Mouse (Mus musculus) CH12.LX (cell line): ENCODE data around the gene Enpp6. TPM values are rescaled to one million over a fixed set of nuclear protein-coding genes. Genes with fewer than 3 reads are reported as not detected.

Experiments
- DNase-seq: peaks from one replicate; pipeline ENCODE4 v3.0.0-alpha.2; 2013; ENCODE audit errors: extremely low read depth
- H3K27ac ChIP-seq: 2 replicates; pipeline ENCODE4 v1.5.1; 2012; ENCODE audit warnings: low read depth, mild to moderate bottlenecking, control low read depth, moderate library complexity; ENCODE audit not compliant: insufficient read depth
- H3K27me3 ChIP-seq: replicated peaks from 2 replicates; pipeline ENCODE3; 2012; ENCODE audit warnings: inconsistent platforms
- H3K36me3 ChIP-seq, 2 experiments: replicated peaks in 1 of 2; 2 replicates each; pipeline versions ENCODE3 to v1.6.1; 2012; ENCODE audit warnings: inconsistent platforms in 1 of 2, low read length in 1 of 2, mild to moderate bottlenecking in 1 of 2, mixed read lengths in 1 of 2, moderate library complexity in 1 of 2; ENCODE audit not compliant: control insufficient read depth in 1 of 2, insufficient read depth in 1 of 2
- H3K4me1 ChIP-seq, 2 experiments: 2 replicates each; pipeline ENCODE4 v1.6.1; 2012; ENCODE audit warnings: inconsistent platforms in 1 of 2, moderate library complexity in 1 of 2; ENCODE audit not compliant: insufficient read depth in 2 of 2, control insufficient read depth in 1 of 2
- H3K4me2 ChIP-seq: 2 replicates; pipeline ENCODE4 v1.6.1; 2012; ENCODE audit warnings: low read depth, mild to moderate bottlenecking, control low read depth; ENCODE audit not compliant: poor library complexity, insufficient read depth, severe bottlenecking
- H3K4me3 ChIP-seq, 3 experiments: fragments of 150-350 bp in 1 of 3; sonication (generic) in 1 of 3; replicated peaks in 1 of 3; 2 replicates each; pipeline versions ENCODE3 to v1.5.1; 2011 to 2012; ENCODE audit warnings: low read depth in 2 of 3, low read length in 2 of 3, mild to moderate bottlenecking in 2 of 3, moderate library complexity in 2 of 3, control low read depth in 1 of 3, improper control_type of control experiment in 1 of 3, inconsistent platforms in 1 of 3, mixed read lengths in 1 of 3; ENCODE audit not compliant: poor library complexity in 1 of 3
- H3K79me2 ChIP-seq: replicated peaks from 2 replicates; pipeline ENCODE4 v1.6.1; 2012; ENCODE audit warnings: mild to moderate bottlenecking, moderate library complexity; ENCODE audit not compliant: control insufficient read depth, poor library complexity, insufficient read depth, severe bottlenecking; ENCODE audit errors: extremely low read depth
- H3K9ac ChIP-seq: 2 replicates; pipeline ENCODE4 v1.6.1; 2012; ENCODE audit warnings: low read depth, mild to moderate bottlenecking, control low read depth, moderate library complexity; ENCODE audit not compliant: insufficient read depth
- H3K9me3 ChIP-seq: replicated peaks from 2 replicates; pipeline ENCODE3; 2012; ENCODE audit warnings: low read length, inconsistent platforms, mixed read lengths
- BHLHE40 ChIP-seq: IDR thresholded peaks from 2 replicates; pipeline ENCODE4 v1.6.1; 2011; ENCODE audit warnings: mild to moderate bottlenecking, low read depth, low read length, improper control_type of control experiment
- CHD2 ChIP-seq: IDR thresholded peaks from 2 replicates; pipeline ENCODE4 v1.6.1; 2011; ENCODE audit warnings: low read length, improper control_type of control experiment
- E2F4 ChIP-seq: IDR thresholded peaks from 2 replicates; pipeline ENCODE4 v1.6.1; 2011; ENCODE audit warnings: low read depth, low read length, improper control_type of control experiment; ENCODE audit not compliant: insufficient replicate concordance
- EP300 ChIP-seq: IDR thresholded peaks from 2 replicates; pipeline ENCODE4 v1.6.1; 2011; ENCODE audit warnings: low read length, improper control_type of control experiment
- GABPA ChIP-seq: IDR thresholded peaks from 2 replicates; pipeline ENCODE4 v1.6.1; 2012; ENCODE audit warnings: low read depth, low read length, improper control_type of control experiment, inconsistent platforms; ENCODE audit not compliant: insufficient replicate concordance
- IRF4 ChIP-seq: IDR thresholded peaks from 2 replicates; pipeline ENCODE4 v1.6.1; 2014; ENCODE audit warnings: low read depth, mild to moderate bottlenecking, inconsistent platforms, low read length, improper control_type of control experiment
- JUND ChIP-seq: conservative IDR thresholded peaks from 2 replicates; pipeline ENCODE4 v1.6.1; 2011; ENCODE audit warnings: low read depth, low read length, improper control_type of control experiment
- MAFK ChIP-seq: IDR thresholded peaks from 2 replicates; pipeline ENCODE4 v1.6.1; 2011; ENCODE audit warnings: low read length, improper control_type of control experiment; ENCODE audit not compliant: insufficient replicate concordance
- MAZ ChIP-seq: IDR thresholded peaks from 2 replicates; pipeline ENCODE4 v1.6.1; 2012; ENCODE audit warnings: low read depth, mild to moderate bottlenecking, inconsistent platforms, low read length, improper control_type of control experiment, moderate library complexity
- MYC ChIP-seq: IDR thresholded peaks from 2 replicates; pipeline ENCODE4 v1.6.1; 2011; ENCODE audit warnings: low read depth, mild to moderate bottlenecking, improper control_type of control experiment, low read length
- NELFE ChIP-seq: IDR thresholded peaks from 2 replicates; pipeline ENCODE4 v1.6.1; 2011; ENCODE audit warnings: low read depth, low read length, improper control_type of control experiment
- NRF1 ChIP-seq: IDR thresholded peaks from 2 replicates; pipeline ENCODE4 v1.6.1; 2014; ENCODE audit warnings: low read depth, mild to moderate bottlenecking, inconsistent platforms, low read length, improper control_type of control experiment, moderate library complexity
- PAX5 ChIP-seq: IDR thresholded peaks from 2 replicates; pipeline ENCODE4 v1.6.1; 2012; ENCODE audit warnings: low read length, inconsistent platforms, mixed read lengths
- SIN3A ChIP-seq: IDR thresholded peaks from 2 replicates; pipeline ENCODE4 v1.6.1; 2012; ENCODE audit warnings: low read length, improper control_type of control experiment, inconsistent platforms
- TBP ChIP-seq: conservative IDR thresholded peaks from 2 replicates; pipeline ENCODE4 v1.6.1; 2011; ENCODE audit warnings: low read depth, low read length, improper control_type of control experiment
- UBTF ChIP-seq: IDR thresholded peaks from 2 replicates; pipeline ENCODE4 v1.6.1; 2012; ENCODE audit warnings: low read depth, mild to moderate bottlenecking, inconsistent platforms, low read length, improper control_type of control experiment, moderate library complexity
- USF2 ChIP-seq: conservative IDR thresholded peaks from 2 replicates; pipeline ENCODE4 v1.6.1; 2011; ENCODE audit warnings: low read depth, low read length, improper control_type of control experiment
- ZC3H11A ChIP-seq: IDR thresholded peaks from 2 replicates; pipeline ENCODE4 v1.6.1; 2012; ENCODE audit warnings: low read depth, mild to moderate bottlenecking, inconsistent platforms, low read length, improper control_type of control experiment
- ZNF384 ChIP-seq: IDR thresholded peaks from 2 replicates; pipeline ENCODE4 v1.6.1; 2012; ENCODE audit warnings: low read depth, low read length, improper control_type of control experiment, inconsistent platforms
- dilution Hi-C: fragments of 300-500 bp; cut with MboI; formaldehyde crosslinking; loops from 2 replicates; pipeline ENCODE4 v1.14.3; 2020; ENCODE audit warnings: low sequenced_read_pairs; ENCODE audit not compliant: extremely low pct_unique_long_range_greater_than_20kb, extremely low pct_ligation_motif_present
- in situ Hi-C: fragments of 300-500 bp; cut with MboI; formaldehyde crosslinking; loops from 3 replicates; pipeline ENCODE4 v1.14.3; 2019; ENCODE audit warnings: low sequenced_read_pairs, low pct_ligation_motif_present, low pct_unique_long_range_greater_than_20kb, mixed read lengths
- polyA plus RNA-seq: library from polyadenylated mRNA; unstranded; fragments of >175 nt; gene quantifications from 2 replicates; pipeline ENCODE4 v1.2.1, GENCODE M21; 2012; ENCODE audit warnings: low read depth; ENCODE audit not compliant: insufficient read length
- total RNA-seq, 2 experiments: library from RNA; depleted of rRNA; stranded (reverse); fragments of 300-350 nt in 1 of 2; fragments of >200 nt in 1 of 2; gene quantifications; 2 replicates each; pipeline ENCODE4 v1.2.3; 2012 to 2014

The Enpp6 gene
- total and polyA plus RNA-seq, 3 experiments = not detected

DNA sequence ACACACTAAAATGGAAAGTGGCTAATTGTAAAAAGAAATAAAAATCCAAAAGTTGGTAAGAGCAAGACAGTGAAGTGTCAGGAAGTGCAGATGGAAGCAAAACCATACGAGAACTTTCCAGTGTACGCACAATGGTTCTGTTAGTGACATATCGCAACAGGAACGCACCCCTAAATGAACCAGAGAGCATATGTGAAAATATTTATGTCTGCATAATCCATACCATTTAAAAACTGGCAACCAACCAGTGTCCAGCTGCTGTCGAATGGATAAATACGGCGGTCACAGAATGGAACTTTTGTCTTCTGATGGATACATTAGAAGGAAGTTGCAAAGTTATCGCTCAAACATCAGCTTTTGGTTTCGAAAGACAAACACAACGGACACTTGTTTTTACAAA lies 61.9 kb downstream of the Enpp6 start:
- dilution Hi-C loops (no loop called here), in situ Hi-C loops (no loop called here)
- Histone ChIP-seq H3K79me2 (no peaks in the 10 kb centered on the region), H3K9me3 (no peaks in the 10 kb centered on the region), H3K4me1 (peaks cover 0 to 30% of the 10 kb centered on the region in 2 experiments; a peak in 2 of 4 replicates), H3K9ac (no peak overlapping the region), H3K27me3 (no peaks in the 10 kb centered on the region), H3K4me2 (no peak overlapping the region), H3K36me3 (no peaks in the 10 kb centered on the region), H3K27ac (no peak overlapping the region), H3K4me3 (no peak overlapping the region)
- no peak for DNase-seq
- TF ChIP-seq CHD2 (no peak), SIN3A (no peak), PAX5 (no peak), NELFE (no peak), EP300 (no peak)

DNA sequence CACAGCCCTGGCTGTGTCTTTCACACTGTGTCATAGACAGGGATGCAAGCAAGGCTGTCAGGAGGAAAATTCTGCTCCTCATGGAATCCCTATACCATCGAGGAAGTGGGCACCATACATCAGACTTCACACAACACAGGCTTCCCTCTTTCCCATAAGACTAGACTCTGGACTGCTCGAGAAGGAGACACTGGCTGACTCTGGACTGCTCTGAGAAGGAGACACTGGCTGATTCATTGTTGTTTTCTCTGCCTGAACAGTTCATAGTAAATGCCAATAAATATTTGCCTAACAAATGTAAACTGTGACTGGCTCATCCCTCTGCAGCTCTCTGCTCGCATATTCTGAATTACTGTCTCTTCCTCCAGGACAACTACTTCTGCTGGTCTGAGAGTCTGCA lies 66.0 kb downstream of the Enpp6 start:
- no peak overlapping the region for H3K4me3 ChIP-seq
- DNase-seq = no peak
- peaks cover 0 to 24% of the 10 kb centered on the region in 2 experiments; a peak in 2 of 4 replicates for H3K4me1 ChIP-seq
- H3K27ac ChIP-seq = no peak overlapping the region
- in situ Hi-C loops (no loop called here), dilution Hi-C loops (no loop called here)
- no peak overlapping the region for H3K9ac ChIP-seq
- H3K4me2 ChIP-seq = no peak overlapping the region
- no peaks in the 10 kb centered on the region for H3K79me2 ChIP-seq
- H3K36me3 ChIP-seq = no peaks in the 10 kb centered on the region
- H3K9me3 ChIP-seq = no peaks in the 10 kb centered on the region
- H3K27me3 ChIP-seq = no peaks in the 10 kb centered on the region
- no peak for TF ChIP-seq MYC
- no peak for TF ChIP-seq ZNF384
- TF ChIP-seq GABPA = no peak
- TF ChIP-seq E2F4 = no peak

DNA sequence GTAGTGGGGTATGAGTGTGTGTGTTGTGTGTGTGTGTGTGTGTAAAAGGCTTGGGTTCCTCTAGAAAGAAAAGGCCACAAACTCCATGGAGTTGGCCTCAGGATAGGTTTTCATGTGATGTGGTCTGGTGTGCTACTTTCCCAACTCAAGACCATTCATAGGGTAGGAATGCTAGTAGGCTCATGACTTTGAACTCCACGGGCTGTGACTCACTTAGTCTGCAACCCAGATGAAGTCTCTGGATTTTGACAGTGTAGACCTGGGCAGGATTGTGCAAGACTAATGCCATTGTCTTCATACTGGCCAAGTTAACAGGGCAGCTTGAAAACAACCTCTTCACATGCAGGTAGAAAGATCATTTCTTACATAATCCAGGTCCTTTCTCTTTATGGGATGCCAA lies 69.4 kb downstream of the Enpp6 start:
- Histone ChIP-seq H3K9me3 (no peaks in the 10 kb centered on the region), H3K36me3 (no peaks in the 10 kb centered on the region), H3K4me2 (no peak overlapping the region), H3K4me3 (no peak overlapping the region), H3K27ac (no peak overlapping the region), H3K4me1 (peaks cover 0 to 17% of the 10 kb centered on the region in 2 experiments; a peak in 2 of 4 replicates), H3K27me3 (no peaks in the 10 kb centered on the region), H3K79me2 (no peaks in the 10 kb centered on the region), H3K9ac (no peak overlapping the region)
- TF ChIP-seq IRF4 (no peak), ZC3H11A (no peak), BHLHE40 (no peak), UBTF (no peak), USF2 (no peak), GABPA (no peak), TBP (no peak), JUND (no peak), MAZ (no peak), PAX5 (no peak), MAFK (no peak), NRF1 (no peak)
- DNase-seq = no peak
- dilution Hi-C loops (no loop called here), in situ Hi-C loops (no loop called here)
